Mouse (Mus musculus): ENCODE results near the gene Klrk1.
"Not testable (repeated sequence)": the region's sequence is repeated elsewhere in the genome, so short reads cannot be mapped to it uniquely, and the experiment has no call there.

Gene Klrk1

GRCm38 (mm10) chr6:129623735-129624134 is at the start of gene Klrk1:
Gene Klrk1 (minus strand): TSS chr6:129623864.
- no peak for DNase-seq (ENCODE audit: low spot score)

- not testable (repeated sequence) for DNase-seq (ENCODE audit: low spot score)
Measured at GRCm38 (mm10) chr6:129661301-129661700, 37.6 kb upstream of the Klrk1 start.

- DNase-seq (ENCODE audit: low spot score), result not testable (repeated sequence)
Measured at GRCm38 (mm10) chr6:129660589-129660988, 36.9 kb upstream of the Klrk1 start, which contains the start of gene Klrc2. Gene Klrc2 (minus strand): TSS chr6:129660689.

DNA sequence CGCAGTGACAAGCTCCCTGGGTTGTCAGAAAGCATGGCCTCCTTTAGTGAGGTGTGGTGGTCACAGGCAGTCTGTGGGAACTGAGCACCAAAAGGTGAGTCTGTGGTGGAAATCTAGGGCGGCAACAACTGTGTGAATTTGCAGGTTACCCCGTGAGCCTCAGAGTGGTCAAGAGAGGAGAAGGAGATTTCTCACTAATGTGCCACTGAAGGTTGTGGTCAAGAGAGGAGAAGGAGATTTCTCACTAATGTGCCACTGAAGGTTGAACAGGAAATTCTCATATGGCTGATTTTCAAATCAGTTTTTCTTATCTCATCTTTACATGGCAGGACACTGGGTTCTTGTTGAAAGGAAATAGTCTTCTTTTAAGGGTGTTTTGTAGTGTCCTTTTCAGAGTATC is 20.4 kb upstream of the Klrk1 start:
- DNase-seq (ENCODE audit: low spot score), result not testable (repeated sequence)

- not testable (repeated sequence) for DNase-seq (ENCODE audit: low spot score)
Measured at GRCm38 (mm10) chr6:129643237-129643636, 19.6 kb upstream of the Klrk1 start, which contains the start of gene Klrc3. Gene Klrc3 (minus strand): TSS chr6:129643337.

DNA sequence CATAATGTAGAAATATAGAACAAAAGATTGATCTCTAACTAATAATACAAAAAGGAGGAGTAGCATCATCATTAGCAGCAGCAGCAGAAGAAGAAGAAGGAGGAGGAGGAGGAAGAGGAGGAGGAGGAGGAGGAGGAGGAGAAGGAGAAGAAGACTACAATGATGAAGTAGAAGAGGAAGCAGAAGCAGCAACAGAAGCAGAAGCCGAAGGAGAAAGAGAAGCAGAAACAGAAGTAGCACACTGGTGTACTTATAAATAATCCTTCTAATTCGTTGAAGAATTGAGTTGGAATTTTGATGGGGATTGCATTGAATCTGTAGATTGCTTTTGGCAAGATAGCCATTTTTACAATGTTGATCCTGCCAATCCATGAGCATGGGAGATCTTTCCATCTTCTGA is 7.4 kb upstream of the Klrk1 start:
- DNase-seq (ENCODE audit: low spot score), result not testable (repeated sequence)

- DNase-seq (ENCODE audit: low spot score), result no peak
Measured at GRCm38 (mm10) chr6:129608372-129608771, 15.3 kb downstream of the Klrk1 start.

DNA sequence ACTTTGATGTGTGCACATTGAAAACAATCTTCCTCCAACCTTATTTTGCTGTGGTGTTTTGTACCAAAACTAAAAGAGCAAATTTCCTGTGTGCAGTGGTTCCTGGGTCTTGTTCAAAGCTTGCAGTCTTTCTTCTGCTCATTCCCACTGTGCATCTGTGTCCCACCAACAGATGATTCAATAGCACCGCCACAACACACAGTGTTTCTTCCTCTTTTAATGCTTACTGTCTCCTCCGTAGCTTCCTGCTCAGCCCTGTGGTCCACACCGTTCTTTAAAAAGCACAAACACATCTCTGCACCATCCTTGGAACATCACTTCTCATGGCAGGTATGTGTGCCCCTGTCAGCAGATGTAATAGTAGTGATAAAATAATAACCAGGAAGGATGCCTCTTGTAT is 32.2 kb downstream of the Klrk1 start, which contains the start of gene Klrd1:
Gene Klrd1, plus strand, starts transcription at position 275 of the 400 bp plus-strand sequence.
- no peak for DNase-seq (ENCODE audit: low spot score)

GRCm38 (mm10) chr6:129583014-129583413 is 40.6 kb downstream of the Klrk1 start:
- DNase-seq (ENCODE audit: low spot score), result no peak

GRCm38 (mm10) chr6:129581896-129582295 is 41.8 kb downstream of the Klrk1 start:
- DNase-seq (ENCODE audit: low spot score), result no peak

DNA sequence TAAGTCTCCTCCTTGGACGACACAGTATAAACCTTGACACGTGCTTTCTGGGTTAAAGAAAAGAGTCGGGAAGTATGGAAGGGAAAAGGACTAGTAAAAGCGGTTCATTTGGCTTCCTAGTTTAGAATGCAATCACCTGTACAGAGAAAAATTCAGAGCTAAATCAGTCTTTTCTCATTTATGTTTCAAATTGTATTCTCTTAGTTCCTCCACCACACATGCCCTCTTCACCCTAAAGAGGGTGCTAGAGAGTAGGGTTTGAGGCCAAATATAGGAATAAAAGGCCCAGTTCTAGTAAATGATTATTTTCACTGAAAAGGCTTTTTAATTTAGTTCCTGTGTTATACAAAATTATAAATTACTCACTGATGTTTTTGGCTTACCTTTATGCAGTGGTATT is 42.4 kb downstream of the Klrk1 start:
- no peak for DNase-seq (ENCODE audit: low spot score)

DNA sequence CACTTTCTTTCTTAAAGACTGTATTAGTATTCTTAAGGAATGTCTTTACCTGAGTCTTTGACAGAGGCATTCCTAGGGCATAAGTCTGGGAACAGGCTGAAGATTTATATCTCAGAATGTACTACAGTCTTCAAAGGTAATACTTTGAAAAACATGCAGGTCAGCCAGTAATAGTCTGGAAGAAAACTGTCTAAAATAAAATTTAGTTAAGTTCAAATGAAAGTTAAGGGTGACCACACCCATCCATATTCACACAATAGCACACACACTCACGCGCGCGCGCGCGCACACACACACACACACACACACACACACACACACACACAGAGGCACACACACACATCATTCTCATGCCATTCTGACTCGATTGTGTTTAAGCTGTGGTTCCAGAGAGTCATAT is 46.1 kb downstream of the Klrk1 start, which contains the start of gene Klre1:
Gene Klre1, plus strand, starts transcription at position 301 of the 400 bp plus-strand sequence.
- DNase-seq (ENCODE audit: low spot score), result no peak

GRCm38 (mm10) chr6:129575315-129575714 is 48.3 kb downstream of the Klrk1 start:
- DNase-seq (ENCODE audit: low spot score), result no peak

- DNase-seq (ENCODE audit: low spot score), result no peak
Measured at GRCm38 (mm10) chr6:129565257-129565656, 58.4 kb downstream of the Klrk1 start.

Data from ovary, adult 18-20 months (tissue).